Mouse (Mus musculus) lung, postnatal 0 days (tissue): ENCODE results near the gene Otor.

ENCODE experiments used
- CTCF ChIP-seq: IDR thresholded peaks from 2 replicates; pipeline ENCODE4 v1.5.1; 2016; ENCODE audit warnings: antibody characterized with exemption, mild to moderate bottlenecking
- EP300 ChIP-seq: IDR thresholded peaks from 2 replicates; pipeline ENCODE4 v1.6.1; 2016; ENCODE audit warnings: antibody characterized with exemption, mild to moderate bottlenecking, control low read depth

DNA sequence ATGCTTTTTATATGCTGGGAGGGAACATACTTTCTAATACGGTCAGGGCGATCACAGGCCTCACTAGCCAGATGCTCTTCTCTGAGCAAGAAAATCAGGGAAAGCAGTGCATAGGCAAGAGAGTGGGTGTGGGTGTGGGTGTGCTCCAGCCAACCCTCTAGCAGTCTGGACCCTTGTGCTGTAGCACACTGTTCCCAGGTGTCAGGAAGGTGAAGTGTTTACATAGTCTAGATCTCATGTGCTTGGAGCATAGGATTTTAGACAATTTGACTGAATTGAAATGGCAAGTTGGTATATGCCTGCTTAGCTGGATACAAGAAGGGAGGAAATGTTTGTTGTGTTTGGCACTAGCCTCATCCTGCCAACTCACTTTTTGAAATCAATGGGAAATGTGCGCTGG, 12.4 kb upstream of the Otor start:
- TF ChIP-seq CTCF, result no peak
- TF ChIP-seq EP300, result no peak
